Mouse (Mus musculus): ENCODE measurements around the gene Egln3. TPM values are rescaled to one million over a fixed set of nuclear protein-coding genes. Genes with fewer than 3 reads are reported as not detected.
A peak's percentile ranks its signal among the peaks of the same experiment; 100 is the strongest.

The Egln3 gene
- polyA plus RNA-seq, 1 experiment from 2014 or later = 14.5 TPM

DNA sequence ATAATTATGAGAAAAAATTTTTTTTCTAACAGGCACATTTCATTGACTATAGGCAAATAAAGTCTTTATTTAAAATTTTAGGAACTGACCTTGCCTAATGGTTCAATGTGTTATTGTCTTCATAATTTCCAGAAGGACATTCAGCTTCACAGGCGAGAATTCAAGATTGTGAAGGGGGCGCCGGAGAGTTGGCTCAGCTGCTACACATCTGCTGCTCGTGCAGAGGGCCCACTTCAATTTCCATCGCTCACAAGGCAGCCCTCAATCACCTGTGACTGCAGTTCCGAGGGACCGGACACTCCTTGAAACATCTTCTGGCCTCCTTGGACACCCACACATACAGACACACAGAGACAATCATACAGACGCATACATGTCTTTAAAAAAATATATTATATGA, 23.9 kb upstream of the Egln3 start:
- H3K9me3 ChIP-seq (ENCODE audit: control insufficient read depth, low read length) = no peaks in the 10 kb centered on the region
- no peak overlapping the region for H3K4me2 ChIP-seq (replicated peaks; ENCODE audit: low read depth, low read length)
- H3K4me3 ChIP-seq (ENCODE audit: low read length) = no peak overlapping the region
- ATAC-seq (ENCODE audit: low FRiP score, low TSS enrichment) = no peak
- H3K27me3 ChIP-seq (ENCODE audit: control insufficient read depth, insufficient read depth, low read length) = no peaks in the 10 kb centered on the region
- H3K27ac ChIP-seq (ENCODE audit: low read depth, low read length) = no peak overlapping the region
- H3K9ac ChIP-seq (ENCODE audit: low read depth, low read length) = no peak overlapping the region
- H3K4me1 ChIP-seq (ENCODE audit: control insufficient read depth, insufficient read depth, low read length) = no peaks in the 10 kb centered on the region
- no peaks in the 10 kb centered on the region for H3K36me3 ChIP-seq (ENCODE audit: control insufficient read depth, insufficient read depth, low read length)
- WGBS = 84% methylated on average over 8 of the region's 8 CpGs

- ATAC-seq (ENCODE audit: low FRiP score, low TSS enrichment) = no peak
- H3K36me3 ChIP-seq (ENCODE audit: control insufficient read depth, insufficient read depth, low read length) = no peaks in the 10 kb centered on the region
- H3K27me3 ChIP-seq (ENCODE audit: control insufficient read depth, insufficient read depth, low read length) = no peaks in the 10 kb centered on the region
- H3K4me2 ChIP-seq (replicated peaks; ENCODE audit: low read depth, low read length) = no peak overlapping the region
- H3K4me3 ChIP-seq (ENCODE audit: low read length) = no peak overlapping the region
- no peak overlapping the region for H3K27ac ChIP-seq (ENCODE audit: low read depth, low read length)
- H3K9me3 ChIP-seq (ENCODE audit: control insufficient read depth, low read length) = no peaks in the 10 kb centered on the region
- no peaks in the 10 kb centered on the region for H3K4me1 ChIP-seq (ENCODE audit: control insufficient read depth, insufficient read depth, low read length)
- WGBS = 63% methylated on average over 2 of the region's 2 CpGs
- H3K9ac ChIP-seq (ENCODE audit: low read depth, low read length) = no peak overlapping the region
Observed at GRCm38 (mm10) chr12:54226341-54226740, 22.7 kb upstream of the Egln3 start.

DNA sequence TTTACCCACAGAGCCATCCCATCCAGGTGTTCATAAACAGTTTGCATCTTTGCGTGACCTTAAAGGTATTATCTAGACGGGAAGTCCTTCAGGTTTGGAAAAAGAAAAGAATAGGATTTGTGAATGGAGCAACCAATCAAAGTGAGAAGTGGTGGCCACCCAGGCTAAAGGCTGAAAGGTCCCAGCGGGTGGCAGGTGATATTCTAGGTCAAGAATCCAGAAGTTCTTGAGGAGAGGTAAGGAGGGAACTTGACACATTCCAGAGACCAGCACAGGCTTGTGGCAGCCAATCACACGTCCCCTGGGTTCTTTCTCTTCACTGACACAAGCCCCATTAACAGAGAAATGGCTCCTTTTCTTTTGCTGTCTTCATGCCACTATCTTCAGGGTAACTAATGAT, 21.9 kb upstream of the Egln3 start:
- ATAC-seq (ENCODE audit: low FRiP score, low TSS enrichment) = no peak
- H3K4me3 ChIP-seq (ENCODE audit: low read length) = no peak overlapping the region
- no peak overlapping the region for H3K4me2 ChIP-seq (replicated peaks; ENCODE audit: low read depth, low read length)
- no peaks in the 10 kb centered on the region for H3K27me3 ChIP-seq (ENCODE audit: control insufficient read depth, insufficient read depth, low read length)
- WGBS = 87% methylated on average over 4 of the region's 4 CpGs
- no peak overlapping the region for H3K9ac ChIP-seq (ENCODE audit: low read depth, low read length)
- no peaks in the 10 kb centered on the region for H3K36me3 ChIP-seq (ENCODE audit: control insufficient read depth, insufficient read depth, low read length)
- no peaks in the 10 kb centered on the region for H3K9me3 ChIP-seq (ENCODE audit: control insufficient read depth, low read length)
- no peaks in the 10 kb centered on the region for H3K4me1 ChIP-seq (ENCODE audit: control insufficient read depth, insufficient read depth, low read length)
- no peak overlapping the region for H3K27ac ChIP-seq (ENCODE audit: low read depth, low read length)

DNA sequence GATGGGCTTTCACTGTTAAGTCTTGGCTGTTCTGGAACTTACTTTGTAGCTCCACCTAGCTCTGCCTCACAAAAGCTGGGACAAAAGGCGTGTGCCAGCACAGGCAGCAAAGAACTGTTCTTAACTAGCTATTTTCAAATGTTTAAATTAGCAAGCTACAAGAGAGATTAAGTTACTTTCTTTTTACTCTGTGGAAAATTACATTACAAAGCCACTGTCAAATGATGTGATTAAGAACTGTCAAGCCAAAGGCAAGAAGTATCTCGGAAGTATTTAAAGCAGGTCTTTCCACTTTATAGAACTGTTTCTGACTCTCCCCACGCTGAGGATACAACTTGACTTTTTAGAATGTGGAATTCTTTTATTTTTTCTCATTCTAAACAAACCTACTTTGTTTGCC, 21.4 kb upstream of the Egln3 start:
- no peak overlapping the region for H3K4me3 ChIP-seq (ENCODE audit: low read length)
- no peak overlapping the region for H3K9ac ChIP-seq (ENCODE audit: low read depth, low read length)
- no peak overlapping the region for H3K4me2 ChIP-seq (replicated peaks; ENCODE audit: low read depth, low read length)
- no peaks in the 10 kb centered on the region for H3K36me3 ChIP-seq (ENCODE audit: control insufficient read depth, insufficient read depth, low read length)
- no peaks in the 10 kb centered on the region for H3K4me1 ChIP-seq (ENCODE audit: control insufficient read depth, insufficient read depth, low read length)
- no peak overlapping the region for H3K27ac ChIP-seq (ENCODE audit: low read depth, low read length)
- 76% methylated on average over 3 of the region's 3 CpGs for WGBS
- ATAC-seq (ENCODE audit: low FRiP score, low TSS enrichment) = no peak
- H3K27me3 ChIP-seq (ENCODE audit: control insufficient read depth, insufficient read depth, low read length) = no peaks in the 10 kb centered on the region
- no peaks in the 10 kb centered on the region for H3K9me3 ChIP-seq (ENCODE audit: control insufficient read depth, low read length)

GRCm38 (mm10) chr12:54222036-54222760, 18.5 kb upstream of the Egln3 start:
- H3K9ac ChIP-seq (ENCODE audit: low read depth, low read length) = no peak overlapping the region
- H3K27me3 ChIP-seq (ENCODE audit: control insufficient read depth, insufficient read depth, low read length) = no peaks in the 10 kb centered on the region
- WGBS = 57% methylated on average over 12 of the region's 12 CpGs
- H3K4me3 ChIP-seq (ENCODE audit: low read length) = no peak overlapping the region
- no peaks in the 10 kb centered on the region for H3K4me1 ChIP-seq (ENCODE audit: control insufficient read depth, insufficient read depth, low read length)
- no peak overlapping the region for H3K4me2 ChIP-seq (replicated peaks; ENCODE audit: low read depth, low read length)
- no peak overlapping the region for H3K27ac ChIP-seq (ENCODE audit: low read depth, low read length)
- no peaks in the 10 kb centered on the region for H3K9me3 ChIP-seq (ENCODE audit: control insufficient read depth, low read length)
- no peaks in the 10 kb centered on the region for H3K36me3 ChIP-seq (ENCODE audit: control insufficient read depth, insufficient read depth, low read length)
- no peak for ATAC-seq (ENCODE audit: low FRiP score, low TSS enrichment)

DNA sequence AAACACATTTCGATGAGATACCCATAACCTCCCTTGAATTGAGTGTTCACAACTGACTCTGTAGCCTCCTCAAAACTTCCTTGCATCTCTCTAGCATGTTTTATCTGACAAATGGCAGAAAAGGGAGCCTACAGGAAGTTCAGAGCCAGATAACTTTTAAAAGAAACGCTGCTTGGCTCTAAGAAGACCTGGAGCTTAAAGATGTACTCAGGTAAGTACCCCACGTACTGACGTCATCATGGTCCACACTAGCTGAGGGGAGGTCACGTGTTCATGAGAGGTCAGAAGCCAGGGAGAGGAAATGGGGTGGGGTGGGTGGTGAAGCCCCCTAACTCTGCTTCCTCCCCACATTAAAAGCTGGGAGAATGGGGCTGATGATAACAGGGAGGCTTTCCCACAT, 13.0 kb upstream of the Egln3 start:
- WGBS = 80% methylated on average over 5 of the region's 5 CpGs

GRCm38 (mm10) chr12:54214426-54214825, 10.8 kb upstream of the Egln3 start:
- 10% methylated on average over 6 of the region's 6 CpGs for WGBS
- Histone ChIP-seq H3K9ac (ENCODE audit: low read depth, low read length) (no peak overlapping the region), H3K4me1 (ENCODE audit: control insufficient read depth, insufficient read depth, low read length) (0 out of 2 replicates have a peak, but pooled peaks cover 6% of the 10 kb centered on the region), H3K9me3 (ENCODE audit: control insufficient read depth, low read length) (no peaks in the 10 kb centered on the region), H3K4me2 (replicated peaks; ENCODE audit: low read depth, low read length) (no peak overlapping the region), H3K4me3 (ENCODE audit: low read length) (no peak overlapping the region), H3K27ac (ENCODE audit: low read depth, low read length) (no peak overlapping the region), H3K36me3 (ENCODE audit: control insufficient read depth, insufficient read depth, low read length) (no peaks in the 10 kb centered on the region), H3K27me3 (ENCODE audit: control insufficient read depth, insufficient read depth, low read length) (no peaks in the 10 kb centered on the region; the same call in 1 of the 2 replicates)
- peak; percentile 43; the same call in 1 of the 2 replicates for ATAC-seq (ENCODE audit: low FRiP score, low TSS enrichment)

More for the DNA sequence above, 13.0 kb upstream of the Egln3 start:
- Histone ChIP-seq H3K4me1 (ENCODE audit: control insufficient read depth, insufficient read depth, low read length) (0 out of 2 replicates have a peak, but pooled peaks cover 6% of the 10 kb centered on the region), H3K4me3 (ENCODE audit: low read length) (no peak overlapping the region), H3K27ac (ENCODE audit: low read depth, low read length) (no peak overlapping the region), H3K27me3 (ENCODE audit: control insufficient read depth, insufficient read depth, low read length) (no peaks in the 10 kb centered on the region; the same call in 1 of the 2 replicates), H3K9me3 (ENCODE audit: control insufficient read depth, low read length) (no peaks in the 10 kb centered on the region), H3K36me3 (ENCODE audit: control insufficient read depth, insufficient read depth, low read length) (no peaks in the 10 kb centered on the region), H3K4me2 (replicated peaks; ENCODE audit: low read depth, low read length) (no peak overlapping the region), H3K9ac (ENCODE audit: low read depth, low read length) (no peak overlapping the region)
- no peak for ATAC-seq (ENCODE audit: low FRiP score, low TSS enrichment)

GRCm38 (mm10) chr12:54213871-54214270, 10.2 kb upstream of the Egln3 start:
- H3K4me1 ChIP-seq (ENCODE audit: control insufficient read depth, insufficient read depth, low read length) = 0 out of 2 replicates have a peak, but pooled peaks cover 6% of the 10 kb centered on the region
- no peak overlapping the region for H3K27ac ChIP-seq (ENCODE audit: low read depth, low read length)
- no peaks in the 10 kb centered on the region for H3K9me3 ChIP-seq (ENCODE audit: control insufficient read depth, low read length)
- H3K4me2 ChIP-seq (replicated peaks; ENCODE audit: low read depth, low read length) = no peak overlapping the region
- H3K27me3 ChIP-seq (ENCODE audit: control insufficient read depth, insufficient read depth, low read length) = no peaks in the 10 kb centered on the region; the same call in 1 of the 2 replicates
- H3K4me3 ChIP-seq (ENCODE audit: low read length) = no peak overlapping the region
- 56% methylated on average over 4 of the region's 4 CpGs for WGBS
- H3K9ac ChIP-seq (ENCODE audit: low read depth, low read length) = no peak overlapping the region
- H3K36me3 ChIP-seq (ENCODE audit: control insufficient read depth, insufficient read depth, low read length) = no peaks in the 10 kb centered on the region
- ATAC-seq (ENCODE audit: low FRiP score, low TSS enrichment) = no peak

DNA sequence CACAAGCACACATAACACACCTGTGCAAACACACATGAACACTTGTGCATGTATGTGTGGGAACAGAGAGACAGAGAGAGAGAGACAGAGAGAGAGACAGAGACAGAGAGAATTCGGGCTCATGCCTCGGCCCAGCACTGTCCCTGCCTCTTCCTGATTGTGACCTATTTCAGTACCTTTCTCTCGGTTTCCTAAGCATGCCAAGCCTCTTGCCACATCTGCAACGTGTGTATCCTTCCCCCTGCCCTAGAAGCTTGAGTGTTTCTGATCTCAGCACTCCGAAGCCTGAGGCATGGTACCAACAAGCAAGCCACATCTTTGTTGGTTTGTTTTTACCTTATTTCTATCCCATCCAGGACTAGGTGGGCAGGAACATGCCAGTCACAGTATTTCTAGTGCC, 9.6 kb upstream of the Egln3 start:
- H3K4me1 ChIP-seq (ENCODE audit: control insufficient read depth, insufficient read depth, low read length) = peaks cover 9% of the 10 kb centered on the region; the same call in 1 of the 2 replicates
- H3K9me3 ChIP-seq (ENCODE audit: control insufficient read depth, low read length) = no peaks in the 10 kb centered on the region
- no peak overlapping the region for H3K27ac ChIP-seq (ENCODE audit: low read depth, low read length)
- no peak overlapping the region for H3K4me2 ChIP-seq (replicated peaks; ENCODE audit: low read depth, low read length)
- no peaks in the 10 kb centered on the region; the same call in 1 of the 2 replicates for H3K27me3 ChIP-seq (ENCODE audit: control insufficient read depth, insufficient read depth, low read length)
- ATAC-seq (ENCODE audit: low FRiP score, low TSS enrichment) = no peak
- H3K36me3 ChIP-seq (ENCODE audit: control insufficient read depth, insufficient read depth, low read length) = no peaks in the 10 kb centered on the region
- no peak overlapping the region for H3K4me3 ChIP-seq (ENCODE audit: low read length)
- no peak overlapping the region for H3K9ac ChIP-seq (ENCODE audit: low read depth, low read length)
- 66% methylated on average over 5 of the region's 5 CpGs for WGBS
